Mouse (Mus musculus): ENCODE data around the gene Ptp4a2.

DNA sequence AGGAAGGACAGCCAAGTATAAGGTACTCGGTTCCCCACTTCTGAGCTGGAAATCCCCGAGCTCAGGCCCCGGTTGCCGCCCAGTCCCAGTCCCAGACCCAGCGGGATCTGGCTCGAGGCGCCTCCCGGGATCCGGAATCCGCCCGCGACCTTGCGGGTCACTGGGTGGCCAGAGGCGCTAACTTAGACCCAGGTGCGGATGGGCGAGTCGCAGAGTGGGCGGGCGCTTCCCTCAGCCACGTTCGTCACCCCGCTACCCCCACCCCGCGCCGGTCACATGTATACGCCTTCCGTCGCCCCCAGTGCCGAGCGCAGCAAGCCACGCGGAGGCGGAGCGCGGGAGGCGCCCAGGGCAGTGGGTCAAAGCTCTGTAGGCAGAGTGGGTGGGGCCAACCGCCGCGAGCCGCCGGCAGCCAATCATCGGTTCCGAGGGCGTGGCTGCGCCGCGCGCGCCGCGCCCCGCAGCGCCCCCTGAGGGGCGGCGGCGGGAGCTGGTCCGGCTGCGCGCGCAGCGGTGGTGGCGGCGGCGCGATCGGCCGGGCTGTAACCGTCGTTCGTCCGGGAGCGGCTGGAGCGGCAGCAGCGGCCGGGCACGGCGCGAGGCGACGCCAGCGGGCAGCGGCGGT lies 8.8 kb downstream of the Ptp4a2 start:
- TF ChIP-seq CTCF (IDR thresholded peaks at IDR 0.05 in 2 of 3, conservative IDR thresholded peaks at IDR 0.05 in 1 of 3; ENCODE audit: control insufficient read depth in 1 of 3, insufficient read depth in 1 of 3, low read depth in 2 of 3, low read length in 3 of 3, poor library complexity in 1 of 3, severe bottlenecking in 1 of 3), result peak in 2 of 3 experiments; percentile 53 to 59; a peak in 5 of 6 replicates
- peak; percentile 64 for TF ChIP-seq NELFE (IDR thresholded peaks at IDR 0.05; ENCODE audit: low read depth, low read length)
- TF ChIP-seq UBTF (IDR thresholded peaks at IDR 0.05; ENCODE audit: borderline replicate concordance, insufficient read depth, low read depth, low read length), result no peak
